Mouse (Mus musculus): Measurements from ENCODE around the gene Thbs4.

DNA sequence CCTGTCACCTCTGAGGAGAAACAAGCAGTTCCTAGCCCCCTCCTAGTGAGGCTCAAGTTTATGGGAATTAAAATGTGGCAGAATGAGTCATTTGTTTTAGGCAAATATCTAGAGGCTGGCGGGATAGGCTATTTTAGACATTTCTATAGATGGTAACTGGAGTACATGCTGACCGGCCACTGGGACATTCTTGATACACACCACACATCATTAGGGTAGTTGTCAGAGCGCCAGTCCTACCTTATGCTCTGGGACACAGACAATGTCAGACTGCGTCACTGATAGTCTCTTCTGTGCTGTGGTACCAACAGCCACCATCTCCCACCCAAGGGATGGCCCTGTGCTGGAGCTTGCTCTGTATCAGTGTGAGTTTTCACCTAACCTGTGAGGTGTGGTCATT is 35.5 kb downstream of the Thbs4 start:
- TF ChIP-seq CTCF (IDR thresholded peaks at IDR 0.05; ENCODE audit: low read depth, low read length) = no peak
- TF ChIP-seq POLR2A (IDR thresholded peaks at IDR 0.05; ENCODE audit: insufficient read depth, low read length) = no peak
